Mouse (Mus musculus): ENCODE measurements around the gene Selenbp1. TPM values are rescaled to one million over a fixed set of nuclear protein-coding genes. Genes with fewer than 3 reads are reported as not detected.

Selenbp1 gene
- polyA plus RNA-seq, 1 experiment = 15.2 TPM

DNA sequence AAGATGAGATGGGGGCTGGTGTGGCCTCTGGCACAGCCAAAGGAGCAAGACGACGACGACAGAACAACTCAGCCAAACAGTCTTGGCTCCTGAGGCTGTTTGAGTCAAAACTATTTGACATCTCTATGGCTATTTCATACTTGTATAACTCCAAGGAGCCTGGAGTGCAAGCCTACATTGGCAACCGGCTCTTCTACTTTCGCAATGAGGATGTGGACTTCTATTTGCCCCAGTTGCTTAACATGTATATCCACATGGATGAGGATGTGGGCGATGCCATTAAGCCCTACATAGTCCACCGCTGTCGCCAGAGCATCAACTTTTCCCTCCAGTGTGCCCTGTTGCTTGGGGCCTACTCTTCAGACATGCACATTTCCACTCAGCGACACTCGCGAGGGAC lies 51.5 kb downstream of the Selenbp1 start:
- TF ChIP-seq GATA1 (IDR thresholded peaks at IDR 0.05; ENCODE audit: low read length) = no peak

GRCm38 (mm10) chr3:94985513-94985912 lies 52.7 kb downstream of the Selenbp1 start:
- TF ChIP-seq GATA1 (IDR thresholded peaks at IDR 0.05; ENCODE audit: low read length) = no peak

DNA sequence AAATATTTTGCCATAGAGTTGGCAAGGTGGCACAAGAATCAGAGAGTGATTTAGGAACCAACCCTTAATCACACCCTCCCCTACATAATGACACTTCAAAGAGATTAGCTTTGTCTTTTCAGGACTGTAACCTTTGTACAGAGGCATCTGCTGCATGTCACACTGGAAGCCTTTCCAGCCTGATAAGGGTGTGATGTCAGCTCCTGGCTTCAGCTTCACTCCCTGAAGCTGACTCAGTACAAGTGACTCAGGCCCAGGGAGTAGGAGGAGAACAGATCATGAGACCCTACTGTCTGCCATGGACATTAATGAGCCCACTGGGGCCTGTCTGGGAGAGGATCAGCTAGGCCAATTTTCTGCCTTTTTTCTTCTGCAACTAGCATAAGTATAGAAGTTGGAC lies 54.7 kb downstream of the Selenbp1 start:
- TF ChIP-seq GATA1 (IDR thresholded peaks at IDR 0.05; ENCODE audit: low read length) = peak; percentile 42

GRCm38 (mm10) chr3:94989159-94989761 lies 56.4 kb downstream of the Selenbp1 start:
- TF ChIP-seq GATA1 (IDR thresholded peaks at IDR 0.05; ENCODE audit: low read length) = no peak

Other genes starting within 250 kb of the Selenbp1 start
- 0.76 and 1.4 TPM in 2 replicates for gene Selenbp2, start 239.5 kb upstream of the Selenbp1 start, polyA plus RNA-seq (2012)
- gene Cgn, start 146.6 kb upstream of the Selenbp1 start, polyA plus RNA-seq (2012) = 0.02 TPM in 1 of 2 replicates, not detected in the other
- 85.2 and 131 TPM in 2 replicates for gene Pogz, start 95.5 kb upstream of the Selenbp1 start, polyA plus RNA-seq (2012)
- gene Psmb4, start 46.1 kb upstream of the Selenbp1 start, polyA plus RNA-seq (2012) = 363 and 481 TPM in 2 replicates
- gene Rfx5, start 21.0 kb downstream of the Selenbp1 start, polyA plus RNA-seq (2012) = 12.5 and 12.6 TPM in 2 replicates
- 9.8 and 11.2 TPM in 2 replicates for gene Pi4kb, start 41.7 kb downstream of the Selenbp1 start, polyA plus RNA-seq (2012)
- 69.4 and 75.7 TPM in 2 replicates for gene Zfp687, start 82.4 kb downstream of the Selenbp1 start, polyA plus RNA-seq (2012)
- 165 and 202 TPM in 2 replicates for gene Psmd4, start 109.6 kb downstream of the Selenbp1 start, polyA plus RNA-seq (2012)
- 24.3 and 27.7 TPM in 2 replicates for gene Pip5k1a, start 173.9 kb downstream of the Selenbp1 start, polyA plus RNA-seq (2012)
- 298 and 449 TPM in 2 replicates for gene Vps72, start 178.0 kb downstream of the Selenbp1 start, polyA plus RNA-seq (2012)
- gene Tmod4, start 191.4 kb downstream of the Selenbp1 start, polyA plus RNA-seq (2012) = 0.24 and 0.26 TPM in 2 replicates
- 5.1 and 6.4 TPM in 2 replicates for gene Scnm1, start 201.0 kb downstream of the Selenbp1 start, polyA plus RNA-seq (2012)
- gene Lysmd1, start 201.0 kb downstream of the Selenbp1 start, polyA plus RNA-seq (2012) = 5.6 and 9.6 TPM in 2 replicates
- not detected in 2 replicates for gene Tnfaip8l2, start 209.3 kb downstream of the Selenbp1 start, polyA plus RNA-seq (2012)
- 1.6 and 2.4 TPM in 2 replicates for gene Sema6c, start 227.4 kb downstream of the Selenbp1 start, polyA plus RNA-seq (2012)